Mouse (Mus musculus) v-Abl transformed pro-B cells (cell line): ENCODE measurements around the gene Fam57b.

Source experiments
- in situ Hi-C, 2 experiments: fragments of 400-800 bp; cut with MboI; formaldehyde crosslinking; loops; one replicate each; pipeline ENCODE4 v1.15.1; 2025; ENCODE audit not compliant: unreplicated experiment in 2 of 2

Gene Fam57b

GRCm38 (mm10) chr7:126821835-126822511 is 24.5 kb downstream of the Fam57b start:
- in situ Hi-C loops, result loop anchor here (10.0 kb wide), 2 partner anchors 123 to 393 kb away; partner anchors contain the start of gene Asphd1 (in 1 of the 2)

DNA sequence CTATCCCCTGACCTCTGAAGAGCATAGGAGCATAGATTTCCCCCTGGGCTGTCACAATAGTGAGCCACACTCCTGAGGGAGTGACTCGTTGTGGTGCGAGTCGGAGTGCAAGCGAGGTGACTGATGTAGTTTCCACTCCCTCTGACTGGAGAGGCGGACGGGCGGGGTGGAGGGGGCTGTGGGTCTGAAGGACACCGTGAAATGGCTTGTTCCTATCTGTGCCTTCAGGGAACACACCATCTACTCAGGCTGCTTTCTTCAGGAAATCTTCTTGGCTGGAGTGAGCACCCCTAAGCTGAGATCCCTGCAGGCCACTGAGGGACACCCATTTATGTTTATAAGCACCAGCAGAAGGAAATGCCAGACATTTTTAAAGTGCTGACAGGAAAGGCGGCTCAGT is 25.3 kb downstream of the Fam57b start:
- in situ Hi-C loops, result loop anchor here (10.0 kb wide), 2 partner anchors 122 to 392 kb away; partner anchors contain the start of gene Asphd1 (in 1 of the 2)

DNA sequence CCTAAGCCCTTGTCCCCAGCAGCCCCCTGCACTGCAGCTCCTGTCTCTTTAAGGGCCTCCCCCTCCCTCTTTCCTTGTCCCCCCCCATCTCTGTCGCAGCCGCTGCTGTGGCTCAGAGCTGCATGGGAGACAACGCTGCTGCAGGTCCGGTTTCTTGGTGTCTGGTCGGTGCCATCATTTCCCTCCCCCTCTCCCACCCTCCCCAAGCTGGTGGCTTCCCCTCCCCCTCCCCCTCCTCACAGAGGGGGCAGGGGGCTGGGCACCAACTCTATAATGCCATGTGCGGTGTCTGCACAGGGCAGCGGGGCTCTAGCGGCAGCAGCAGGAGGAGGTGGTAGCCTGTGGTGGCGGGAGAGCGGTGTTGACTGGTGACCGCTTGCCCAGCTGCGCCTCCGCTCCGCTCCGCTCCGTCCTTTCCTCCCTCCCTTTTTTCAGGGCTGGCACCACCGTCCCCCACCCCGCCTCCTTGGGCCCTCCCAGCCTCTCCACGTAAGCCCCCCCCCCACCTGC is 25.8 kb downstream of the Fam57b start:
- in situ Hi-C loops, result loop anchor here (10.0 kb wide), 2 partner anchors 122 to 392 kb away; partner anchors contain the start of gene Asphd1 (in 1 of the 2)

GRCm38 (mm10) chr7:126823940-126824339 is 26.5 kb downstream of the Fam57b start:
- in situ Hi-C loops, result loop anchor here (10.0 kb wide), 2 partner anchors 121 to 391 kb away; partner anchors contain the start of gene Asphd1 (in 1 of the 2)

GRCm38 (mm10) chr7:126825403-126825802 is 27.9 kb downstream of the Fam57b start:
- in situ Hi-C loops, result loop anchor here (10.0 to 25.0 kb wide), 3 partner anchors 119 to 389 kb away; partner anchors contain the start of genes Asphd1 (in 1 of the 2) and Sez6l2 (in 1 of the 2)

GRCm38 (mm10) chr7:126825952-126826351 is 28.5 kb downstream of the Fam57b start:
- in situ Hi-C loops, result loop anchor here (10.0 to 25.0 kb wide), 3 partner anchors 119 to 389 kb away; partner anchors contain the start of genes Asphd1 (in 1 of the 2) and Sez6l2 (in 1 of the 2)

GRCm38 (mm10) chr7:126831539-126831938 is 34.1 kb downstream of the Fam57b start, which contains the start of gene 4930451I11Rik:
Gene 4930451I11Rik (minus strand): TSS chr7:126831639.
- in situ Hi-C loops, result loop anchor here (5.0 to 25.0 kb wide), 4 partner anchors 131 to 353 kb away; partner anchors contain the start of genes Pagr1a (in 1 of the 2), Pagr1b (in 1 of the 2) and Sez6l2 (in 1 of the 2)

- in situ Hi-C loops, result loop anchor here (5.0 to 25.0 kb wide), 4 partner anchors 130 to 353 kb away; partner anchors contain the start of genes Pagr1a (in 1 of the 2), Pagr1b (in 1 of the 2) and Sez6l2 (in 1 of the 2)
These were observed 34.6 kb downstream of the Fam57b start for GRCm38 (mm10) chr7:126832036-126832598.

DNA sequence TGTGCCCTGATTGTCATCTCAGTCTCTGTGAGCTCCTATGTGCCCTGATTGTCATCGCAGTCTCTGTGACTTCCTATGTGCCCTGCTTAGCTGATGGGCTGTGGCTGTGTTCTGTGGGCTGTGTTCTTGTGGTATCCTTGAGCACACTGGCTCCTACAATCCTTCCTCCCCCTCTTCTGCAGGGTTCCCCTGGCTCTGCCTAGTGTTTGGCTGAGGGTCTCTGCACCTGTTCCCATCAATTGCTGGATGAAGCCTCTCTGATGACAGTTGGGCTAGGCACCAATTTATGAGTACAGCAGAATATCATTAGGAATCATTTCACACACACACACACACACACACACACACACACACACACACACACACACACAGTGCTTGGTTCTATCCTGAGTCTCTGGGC is 35.8 kb downstream of the Fam57b start:
- in situ Hi-C loops, result loop anchor here (5.0 to 25.0 kb wide), 4 partner anchors 129 to 352 kb away; partner anchors contain the start of genes Pagr1a (in 1 of the 2), Pagr1b (in 1 of the 2) and Sez6l2 (in 1 of the 2)

- in situ Hi-C loops, result loop anchor here in 1 of 2 experiments (25.0 kb wide), 1 partner anchor 119 kb away; the partner anchor contains the start of gene Sez6l2
These were observed 45.8 kb downstream of the Fam57b start for GRCm38 (mm10) chr7:126843276-126843675.

DNA sequence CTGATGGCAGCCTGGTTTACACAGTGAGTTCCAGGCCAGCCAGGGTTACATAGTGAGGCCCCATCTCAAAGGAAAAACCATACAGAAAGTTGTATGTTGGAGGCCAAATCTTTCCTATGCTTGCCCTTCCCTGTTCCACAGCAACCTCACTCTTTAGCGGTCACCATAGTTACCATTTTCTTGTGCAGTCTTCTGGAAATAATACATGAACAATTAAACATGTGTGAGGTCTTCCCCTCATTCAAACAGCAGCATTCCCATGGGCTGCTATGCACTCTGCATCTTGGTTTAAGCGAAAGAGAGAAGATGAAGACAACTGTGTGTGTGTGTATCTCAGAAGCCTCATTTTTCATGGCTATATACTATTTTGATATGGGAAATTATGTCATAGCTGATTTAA is 48.0 kb downstream of the Fam57b start:
- in situ Hi-C loops, result loop anchor here in 1 of 2 experiments (25.0 kb wide), 1 partner anchor 117 kb away; the partner anchor contains the start of gene Sez6l2

GRCm38 (mm10) chr7:126847116-126847420 is 49.6 kb downstream of the Fam57b start, which contains the start of gene Doc2a:
Gene Doc2a (plus strand): TSS chr7:126847416.
- in situ Hi-C loops, result loop anchor here in 1 of 2 experiments (25.0 kb wide), 1 partner anchor 115 kb away; the partner anchor contains the start of gene Sez6l2

- in situ Hi-C loops, result loop anchor here in 1 of 2 experiments (25.0 kb wide), 1 partner anchor 115 kb away; the partner anchor contains the start of gene Sez6l2
These were observed 50.2 kb downstream of the Fam57b start for GRCm38 (mm10) chr7:126847421-126848398.

- in situ Hi-C loops, result loop anchor here in 1 of 2 experiments (25.0 kb wide), 1 partner anchor 114 kb away; the partner anchor contains the start of gene Sez6l2
These were observed 51.3 kb downstream of the Fam57b start for GRCm38 (mm10) chr7:126848794-126849193.

DNA sequence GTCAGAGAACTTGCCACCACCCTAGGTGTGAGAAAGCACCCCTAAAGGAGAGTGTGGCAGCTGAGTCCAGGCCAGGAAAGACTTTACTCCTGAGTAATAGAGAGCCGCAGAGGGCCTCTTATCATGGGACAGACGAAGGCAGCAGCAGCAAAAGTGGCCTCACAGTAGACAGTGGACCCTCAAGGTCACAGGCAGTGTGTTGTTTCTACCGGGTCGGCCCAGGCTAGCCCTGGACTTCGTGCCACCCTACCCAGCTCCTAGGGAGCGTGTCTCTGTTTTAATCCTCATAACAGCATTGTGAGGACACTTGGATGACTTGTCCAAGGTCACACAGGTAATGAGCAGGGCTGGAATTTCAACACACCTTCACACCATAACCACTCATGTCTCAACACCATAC is 52.7 kb downstream of the Fam57b start:
- in situ Hi-C loops, result no loop called here

DNA sequence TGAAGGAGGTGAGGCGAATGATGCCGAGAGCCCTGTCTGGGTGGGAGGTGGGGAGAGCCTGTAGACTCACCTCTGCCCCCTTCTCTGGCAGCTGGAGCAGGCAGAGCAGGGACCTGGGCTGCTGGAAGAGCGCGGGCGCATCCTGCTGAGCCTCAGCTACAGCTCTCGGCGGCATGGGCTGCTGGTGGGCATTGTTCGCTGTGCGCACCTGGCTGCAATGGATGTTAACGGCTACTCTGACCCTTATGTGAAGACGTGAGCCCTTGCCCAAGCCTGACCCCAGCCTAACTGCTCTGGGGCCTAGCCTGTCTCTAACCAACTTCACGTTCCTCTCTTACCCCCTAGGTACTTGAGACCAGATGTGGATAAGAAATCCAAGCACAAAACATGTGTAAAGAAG is 53.7 kb downstream of the Fam57b start:
- in situ Hi-C loops, result no loop called here

- in situ Hi-C loops, result no loop called here
These were observed 56.0 kb downstream of the Fam57b start for GRCm38 (mm10) chr7:126853454-126853853.

- in situ Hi-C loops, result no loop called here
These were observed 58.2 kb downstream of the Fam57b start for GRCm38 (mm10) chr7:126855641-126856040.

DNA sequence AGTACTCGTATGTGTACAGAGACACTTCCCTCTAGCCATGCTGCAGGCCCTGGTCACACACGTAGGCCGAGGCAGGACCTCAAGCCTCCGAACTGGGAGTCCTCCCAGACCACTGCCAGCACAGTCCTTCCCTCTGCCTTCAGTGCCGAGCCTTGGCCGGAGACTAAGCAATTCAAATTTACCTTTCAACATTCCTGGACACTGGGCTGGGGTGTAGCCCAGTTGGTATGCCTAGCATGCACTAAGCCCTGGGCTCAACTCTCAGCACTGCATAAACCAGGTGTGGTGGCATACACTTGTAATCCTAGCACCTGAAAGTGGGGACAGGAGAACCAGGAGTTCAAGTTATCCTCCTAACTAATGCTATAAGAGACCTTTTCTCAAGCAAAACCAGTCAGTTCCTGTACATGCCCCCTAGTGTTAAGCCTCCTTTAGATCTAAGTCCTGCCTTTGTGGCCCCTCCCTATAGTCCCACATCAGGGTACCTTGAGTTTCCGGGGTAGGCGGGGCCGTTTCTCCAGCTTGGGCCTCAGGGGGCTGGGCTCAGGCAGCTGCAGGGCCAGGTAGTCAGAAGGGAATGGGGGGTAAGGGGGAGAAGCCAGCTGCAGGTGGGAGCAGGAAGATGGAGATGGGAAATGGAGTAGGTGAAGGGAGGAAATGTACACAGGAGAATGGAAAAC is 59.4 kb downstream of the Fam57b start:
- in situ Hi-C loops, result no loop called here
